Mouse (Mus musculus): Measurements from ENCODE around the gene Olfr424. TPM values are rescaled to one million over a fixed set of nuclear protein-coding genes. Genes with fewer than 3 reads are reported as not detected.

Olfr424 gene
- polyA plus RNA-seq, 1 experiment, result not detected

- no peak for TF ChIP-seq CTCF (IDR thresholded peaks at IDR 0.05; ENCODE audit: low read depth, low read length)
- no peak for TF ChIP-seq POLR2A (IDR thresholded peaks at IDR 0.05; ENCODE audit: borderline replicate concordance, low read depth, low read length)
- H3K27ac ChIP-seq (ENCODE audit: insufficient read depth, low read depth, low read length), result no peak overlapping the region
- no peak overlapping the region for H3K4me3 ChIP-seq (ENCODE audit: insufficient read depth, low read length)
- no peaks in the 10 kb centered on the region for H3K4me1 ChIP-seq (ENCODE audit: control insufficient read depth, insufficient read depth, low read length)
These were observed 26.3 kb downstream of the Olfr424 start for GRCm38 (mm10) chr1:174157622-174158021.

- H3K4me3 ChIP-seq (ENCODE audit: insufficient read depth, low read length), result no peak overlapping the region
- no peak overlapping the region for H3K27ac ChIP-seq (ENCODE audit: insufficient read depth, low read depth, low read length)
- TF ChIP-seq CTCF (IDR thresholded peaks at IDR 0.05; ENCODE audit: low read depth, low read length), result no peak
- no peak for TF ChIP-seq POLR2A (IDR thresholded peaks at IDR 0.05; ENCODE audit: borderline replicate concordance, low read depth, low read length)
- H3K4me1 ChIP-seq (ENCODE audit: control insufficient read depth, insufficient read depth, low read length), result no peaks in the 10 kb centered on the region
These were observed 27.2 kb downstream of the Olfr424 start for GRCm38 (mm10) chr1:174158512-174158911.

GRCm38 (mm10) chr1:174159095-174159494 is 27.8 kb downstream of the Olfr424 start:
- Histone ChIP-seq H3K4me1 (ENCODE audit: control insufficient read depth, insufficient read depth, low read length) (no peaks in the 10 kb centered on the region), H3K4me3 (ENCODE audit: insufficient read depth, low read length) (no peak overlapping the region), H3K27ac (ENCODE audit: insufficient read depth, low read depth, low read length) (no peak overlapping the region)
- TF ChIP-seq POLR2A (IDR thresholded peaks at IDR 0.05; ENCODE audit: borderline replicate concordance, low read depth, low read length) (no peak), CTCF (IDR thresholded peaks at IDR 0.05; ENCODE audit: low read depth, low read length) (no peak)

- no peak overlapping the region for H3K27ac ChIP-seq (ENCODE audit: insufficient read depth, low read depth, low read length)
- H3K4me3 ChIP-seq (ENCODE audit: insufficient read depth, low read length), result no peak overlapping the region
- TF ChIP-seq POLR2A (IDR thresholded peaks at IDR 0.05; ENCODE audit: borderline replicate concordance, low read depth, low read length) (no peak), CTCF (IDR thresholded peaks at IDR 0.05; ENCODE audit: low read depth, low read length) (no peak)
These were observed 37.7 kb downstream of the Olfr424 start for GRCm38 (mm10) chr1:174169024-174169423.

GRCm38 (mm10) chr1:174170706-174171501 is 39.6 kb downstream of the Olfr424 start:
- H3K27ac ChIP-seq (ENCODE audit: insufficient read depth, low read depth, low read length), result no peak overlapping the region
- H3K4me3 ChIP-seq (ENCODE audit: insufficient read depth, low read length), result no peak overlapping the region
- peaks cover 4% of the 10 kb centered on the region; the same call in 1 of the 2 replicates for H3K4me1 ChIP-seq (ENCODE audit: control insufficient read depth, insufficient read depth, low read length)
- TF ChIP-seq POLR2A (IDR thresholded peaks at IDR 0.05; ENCODE audit: borderline replicate concordance, low read depth, low read length) (no peak), CTCF (IDR thresholded peaks at IDR 0.05; ENCODE audit: low read depth, low read length) (no peak)

More at GRCm38 (mm10) chr1:174169024-174169423, 37.7 kb downstream of the Olfr424 start:
- H3K4me1 ChIP-seq (ENCODE audit: control insufficient read depth, insufficient read depth, low read length), result peaks cover 4% of the 10 kb centered on the region; the same call in 1 of the 2 replicates

GRCm38 (mm10) chr1:174171537-174171936 is 40.2 kb downstream of the Olfr424 start:
- peaks cover 4% of the 10 kb centered on the region; the same call in 1 of the 2 replicates for H3K4me1 ChIP-seq (ENCODE audit: control insufficient read depth, insufficient read depth, low read length)
- H3K27ac ChIP-seq (ENCODE audit: insufficient read depth, low read depth, low read length), result no peak overlapping the region
- TF ChIP-seq CTCF (IDR thresholded peaks at IDR 0.05; ENCODE audit: low read depth, low read length) (no peak), POLR2A (IDR thresholded peaks at IDR 0.05; ENCODE audit: borderline replicate concordance, low read depth, low read length) (no peak)
- H3K4me3 ChIP-seq (ENCODE audit: insufficient read depth, low read length), result no peak overlapping the region

GRCm38 (mm10) chr1:174172605-174173004 is 41.3 kb downstream of the Olfr424 start, which contains the start of gene Spta1:
TSS of gene Spta1 (plus strand) at chr1:174172776.
- H3K4me3 ChIP-seq (ENCODE audit: insufficient read depth, low read length), result no peak within 1 kb of the TSS
- TF ChIP-seq POLR2A (IDR thresholded peaks at IDR 0.05; ENCODE audit: borderline replicate concordance, low read depth, low read length) (no peak), CTCF (IDR thresholded peaks at IDR 0.05; ENCODE audit: low read depth, low read length) (no peak)
- no peak within 1 kb of the TSS for H3K27ac ChIP-seq (ENCODE audit: insufficient read depth, low read depth, low read length)

More at GRCm38 (mm10) chr1:174172605-174173004, 41.3 kb downstream of the Olfr424 start, which contains the start of gene Spta1:
- peaks cover 4% of the 10 kb centered on the region; the same call in 1 of the 2 replicates for H3K4me1 ChIP-seq (ENCODE audit: control insufficient read depth, insufficient read depth, low read length)

Other genes with a start within 250 kb of the Olfr424 start
- gene Ifi211, start 218.5 kb upstream of the Olfr424 start, polyA plus RNA-seq (2012; ENCODE audit: insufficient read depth, insufficient read length, missing spikeins), result 104 and 108 TPM in 2 replicates
- 395 and 406 TPM in 2 replicates for gene Mndal, start 189.0 kb upstream of the Olfr424 start, polyA plus RNA-seq (2012; ENCODE audit: insufficient read depth, insufficient read length, missing spikeins)
- 165 and 170 TPM in 2 replicates for gene Ifi203, start 188.8 kb upstream of the Olfr424 start, polyA plus RNA-seq (2012; ENCODE audit: insufficient read depth, insufficient read length, missing spikeins)
- not detected in 2 replicates for gene Ifi202b, start 148.8 kb upstream of the Olfr424 start, polyA plus RNA-seq (2012; ENCODE audit: insufficient read depth, insufficient read length, missing spikeins)
- gene Ifi205, start 99.7 kb upstream of the Olfr424 start, polyA plus RNA-seq (2012; ENCODE audit: insufficient read depth, insufficient read length, missing spikeins), result 7.4 and 9.0 TPM in 2 replicates
- 0.33 TPM in 1 of 2 replicates, not detected in the other for gene Olfr433, start 90.8 kb upstream of the Olfr424 start, polyA plus RNA-seq (2012; ENCODE audit: insufficient read depth, insufficient read length, missing spikeins)
- gene Olfr432, start 82.3 kb upstream of the Olfr424 start, polyA plus RNA-seq (2012; ENCODE audit: insufficient read depth, insufficient read length, missing spikeins), result not detected in 2 replicates
- gene Olfr430, start 64.9 kb upstream of the Olfr424 start, polyA plus RNA-seq (2012; ENCODE audit: insufficient read depth, insufficient read length, missing spikeins), result not detected in 2 replicates
- gene Olfr429, start 47.2 kb upstream of the Olfr424 start, polyA plus RNA-seq (2012; ENCODE audit: insufficient read depth, insufficient read length, missing spikeins), result 0.61 TPM in 1 of 2 replicates, not detected in the other
- gene Olfr427, start 34.6 kb upstream of the Olfr424 start, polyA plus RNA-seq (2012; ENCODE audit: insufficient read depth, insufficient read length, missing spikeins), result not detected in 2 replicates
- gene Olfr231, start 10.4 kb upstream of the Olfr424 start, polyA plus RNA-seq (2012; ENCODE audit: insufficient read depth, insufficient read length, missing spikeins), result not detected in 2 replicates
- gene Olfr420, start 24.1 kb downstream of the Olfr424 start, polyA plus RNA-seq (2012; ENCODE audit: insufficient read depth, insufficient read length, missing spikeins), result not detected in 2 replicates
- gene Spta1, start 41.3 kb downstream of the Olfr424 start, polyA plus RNA-seq (2012; ENCODE audit: insufficient read depth, insufficient read length, missing spikeins), result 0.20 TPM in 1 of 2 replicates, not detected in the other
- not detected in 2 replicates for gene Olfr419, start 120.5 kb downstream of the Olfr424 start, polyA plus RNA-seq (2012; ENCODE audit: insufficient read depth, insufficient read length, missing spikeins)
- not detected in 2 replicates for gene Mptx1, start 199.0 kb downstream of the Olfr424 start, polyA plus RNA-seq (2012; ENCODE audit: insufficient read depth, insufficient read length, missing spikeins)
- gene Olfr417, start 233.6 kb downstream of the Olfr424 start, polyA plus RNA-seq (2012; ENCODE audit: insufficient read depth, insufficient read length, missing spikeins), result not detected in 2 replicates